Mouse (Mus musculus) central nervous system, embryonic 11.5 days (tissue): ENCODE measurements around the gene Tespa1. TPM values are rescaled to one million over a fixed set of nuclear protein-coding genes. Genes with fewer than 3 reads are reported as not detected.

Experiments used
- polyA plus RNA-seq: library from polyadenylated mRNA; depleted of rRNA; stranded (reverse); fragments of >200 nt; gene quantifications from 2 replicates; pipeline ENCODE4 v1.2.3, GENCODE M21; 2012; rRNA removed

The Tespa1 gene
- polyA plus RNA-seq = 0.47 and 0.53 TPM in 2 replicates

GRCm38 (mm10) chr10:130322637-130323036, at the start of gene Tespa1:
Tespa1 (plus strand) TSS chr10:130322870.

GRCm38 (mm10) chr10:130280066-130280465, 42.6 kb upstream of the Tespa1 start, which contains the start of gene Neurod4:
Neurod4 (minus strand) TSS chr10:130280240.

GRCm38 (mm10) chr10:130394232-130394631, 71.6 kb downstream of the Tespa1 start, which contains the start of gene Vmn2r84:
Vmn2r84 (minus strand) TSS chr10:130394332.

Other genes starting within 250 kb of the Tespa1 start
- gene Olfr823, start 207.5 kb upstream of the Tespa1 start, polyA plus RNA-seq = not detected in 2 replicates
- not detected in 2 replicates for gene Olfr824, start 192.9 kb upstream of the Tespa1 start, polyA plus RNA-seq
- gene Olfr825, start 156.1 kb upstream of the Tespa1 start, polyA plus RNA-seq = not detected in 2 replicates
- not detected in 2 replicates for gene Olfr826, start 138.7 kb upstream of the Tespa1 start, polyA plus RNA-seq
- not detected in 2 replicates for gene Olfr827, start 108.5 kb upstream of the Tespa1 start, polyA plus RNA-seq
- gene Neurod4, start 42.6 kb upstream of the Tespa1 start, polyA plus RNA-seq = 4.0 and 6.9 TPM in 2 replicates
- gene Vmn2r84, start 71.5 kb downstream of the Tespa1 start, polyA plus RNA-seq = under 0.01 TPM in 1 of 2 replicates, not detected in the other
- 0.04 TPM in 1 of 2 replicates, not detected in the other for gene Vmn2r85, start 106.8 kb downstream of the Tespa1 start, polyA plus RNA-seq
- gene Vmn2r86, start 133.2 kb downstream of the Tespa1 start, polyA plus RNA-seq = 0.02 TPM in 1 of 2 replicates, not detected in the other
- gene Vmn2r87, start 174.5 kb downstream of the Tespa1 start, polyA plus RNA-seq = 0.11 and 0.22 TPM in 2 replicates